Mouse (Mus musculus) spleen, postnatal 10 days (tissue): ENCODE results near the gene Kmt2e.
A peak's percentile ranks its signal among the peaks of the same experiment; 100 is the strongest.

Experiments used
- DNase-seq, 2 experiments: peaks; one replicate each; pipeline ENCODE4 v3.0.0; 2021 to 2022; ENCODE audit warnings: low spot score in 2 of 2

Kmt2e gene

DNA sequence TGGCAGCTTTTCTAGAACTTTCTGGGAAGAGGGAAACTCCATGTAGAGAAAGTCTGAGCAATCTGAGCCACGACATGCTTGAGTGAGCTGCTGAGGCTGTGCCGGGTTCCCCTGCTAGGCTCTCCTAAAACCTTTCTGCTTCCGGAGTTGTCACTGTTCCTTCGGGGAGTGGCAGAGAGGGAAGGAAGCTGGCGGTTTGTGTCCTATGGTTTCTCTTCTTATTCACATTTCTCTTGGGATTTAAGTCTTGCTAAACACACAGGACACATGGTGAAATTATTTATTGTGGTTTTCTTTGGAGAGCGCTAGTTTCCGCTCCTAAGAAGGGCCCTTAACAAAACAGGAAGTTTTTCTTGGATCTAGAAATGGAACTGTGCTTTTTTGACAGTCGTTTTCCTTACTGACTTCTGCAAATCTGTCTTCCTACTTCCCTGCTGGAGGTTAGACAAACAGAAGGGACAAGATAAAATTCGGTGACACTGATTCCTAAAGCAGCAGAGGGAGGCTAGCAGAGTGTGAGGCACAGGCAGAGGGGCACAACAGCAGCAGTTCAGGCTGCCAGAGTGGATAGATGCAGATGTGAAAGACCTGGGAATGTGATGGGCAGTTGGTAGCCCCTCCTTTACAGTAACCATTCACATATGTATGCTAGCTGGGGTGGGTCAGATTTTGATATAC, 24.1 kb upstream of the Kmt2e start:
- no peak for DNase-seq

DNA sequence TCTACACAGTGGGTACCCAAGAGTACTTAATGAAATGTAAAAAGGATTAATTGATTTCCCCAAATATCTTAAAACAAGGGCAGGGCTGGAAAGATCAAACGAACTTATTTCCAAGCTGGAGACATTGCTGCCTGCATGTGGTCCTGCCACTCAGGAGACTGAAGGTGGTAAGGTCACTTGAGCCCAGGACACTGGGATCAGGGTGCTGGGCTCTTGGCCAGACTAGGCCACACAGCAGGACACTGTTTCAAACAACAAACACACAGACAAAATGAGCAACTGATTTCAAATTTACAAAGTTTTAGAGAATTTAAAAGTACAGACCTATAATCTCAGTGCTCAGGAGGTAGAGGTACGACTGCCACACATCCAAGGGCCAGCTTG, 23.5 kb upstream of the Kmt2e start:
- DNase-seq, result no peak

DNA sequence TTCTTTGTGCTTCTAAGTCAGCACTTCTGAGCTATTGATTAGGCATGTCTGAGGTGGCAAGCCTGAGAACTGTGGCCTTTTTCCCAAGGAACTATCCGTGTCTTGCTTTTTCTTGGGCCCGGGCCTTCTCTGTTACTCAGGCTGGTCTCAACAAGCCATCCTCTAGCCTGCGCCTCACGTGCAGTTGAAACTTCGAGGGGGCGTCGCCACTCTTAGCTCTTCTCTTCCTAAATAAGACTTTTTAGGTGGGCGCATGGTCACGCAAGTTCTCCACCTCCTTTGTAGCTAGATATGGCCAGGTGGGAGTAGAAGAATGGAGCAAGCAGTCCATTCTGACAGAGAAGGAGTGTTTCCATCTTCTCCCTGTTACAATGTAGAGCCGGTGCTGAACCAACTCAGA, 22.6 kb upstream of the Kmt2e start:
- DNase-seq, result no peak

DNA sequence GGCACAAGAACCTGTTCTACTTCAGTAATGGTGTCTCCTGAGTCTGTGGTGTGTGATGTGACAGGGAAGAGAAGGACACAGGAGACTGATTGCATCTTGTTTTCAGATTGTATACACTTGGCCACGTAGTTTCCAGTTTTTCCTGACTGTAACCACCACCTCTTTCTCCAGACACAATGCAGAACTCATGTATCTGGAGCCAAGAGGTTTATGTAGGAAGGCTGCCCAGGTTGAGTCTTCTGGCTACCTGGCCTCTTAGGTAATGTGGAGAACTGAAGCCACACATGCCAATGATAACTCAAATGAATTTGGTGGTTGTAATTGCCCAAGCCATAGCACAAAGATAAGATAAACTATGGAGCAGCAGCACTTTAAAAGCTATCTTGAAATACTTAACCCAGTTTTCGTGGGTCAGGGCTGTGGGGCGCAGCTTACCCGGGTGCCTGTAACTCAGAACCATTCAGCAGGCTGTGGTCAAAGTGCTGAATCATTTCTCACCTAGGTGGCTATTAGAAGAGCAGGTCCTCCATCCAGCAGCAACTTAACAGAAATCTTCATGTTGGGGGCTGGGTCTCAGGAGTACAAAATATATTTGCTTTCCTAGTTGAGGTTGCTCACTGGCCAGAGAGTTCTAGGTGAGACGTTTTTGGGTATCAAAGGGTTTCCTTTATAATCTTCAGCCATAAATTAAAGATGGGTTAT, 21.8 kb upstream of the Kmt2e start:
- no peak for DNase-seq

DNA sequence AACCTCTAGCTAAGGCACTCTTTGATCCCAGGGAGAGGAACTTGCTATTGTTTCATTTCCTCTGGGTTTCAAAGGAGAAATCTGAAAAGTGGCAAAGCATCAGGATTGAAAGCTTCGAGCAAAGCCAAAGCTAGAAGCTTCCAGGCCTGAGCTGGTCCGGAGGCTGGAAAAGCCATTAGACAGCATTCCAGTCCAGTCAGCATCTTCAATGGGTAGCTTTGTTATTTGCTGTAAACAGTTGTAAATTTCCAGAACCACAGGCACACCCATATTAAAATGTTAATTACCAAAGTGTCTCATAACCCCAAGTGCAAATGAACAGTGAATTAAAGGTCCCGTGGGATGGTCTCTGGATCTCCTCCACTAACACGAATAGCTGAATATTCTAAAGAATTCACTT, 21.2 kb upstream of the Kmt2e start:
- no peak for DNase-seq

DNA sequence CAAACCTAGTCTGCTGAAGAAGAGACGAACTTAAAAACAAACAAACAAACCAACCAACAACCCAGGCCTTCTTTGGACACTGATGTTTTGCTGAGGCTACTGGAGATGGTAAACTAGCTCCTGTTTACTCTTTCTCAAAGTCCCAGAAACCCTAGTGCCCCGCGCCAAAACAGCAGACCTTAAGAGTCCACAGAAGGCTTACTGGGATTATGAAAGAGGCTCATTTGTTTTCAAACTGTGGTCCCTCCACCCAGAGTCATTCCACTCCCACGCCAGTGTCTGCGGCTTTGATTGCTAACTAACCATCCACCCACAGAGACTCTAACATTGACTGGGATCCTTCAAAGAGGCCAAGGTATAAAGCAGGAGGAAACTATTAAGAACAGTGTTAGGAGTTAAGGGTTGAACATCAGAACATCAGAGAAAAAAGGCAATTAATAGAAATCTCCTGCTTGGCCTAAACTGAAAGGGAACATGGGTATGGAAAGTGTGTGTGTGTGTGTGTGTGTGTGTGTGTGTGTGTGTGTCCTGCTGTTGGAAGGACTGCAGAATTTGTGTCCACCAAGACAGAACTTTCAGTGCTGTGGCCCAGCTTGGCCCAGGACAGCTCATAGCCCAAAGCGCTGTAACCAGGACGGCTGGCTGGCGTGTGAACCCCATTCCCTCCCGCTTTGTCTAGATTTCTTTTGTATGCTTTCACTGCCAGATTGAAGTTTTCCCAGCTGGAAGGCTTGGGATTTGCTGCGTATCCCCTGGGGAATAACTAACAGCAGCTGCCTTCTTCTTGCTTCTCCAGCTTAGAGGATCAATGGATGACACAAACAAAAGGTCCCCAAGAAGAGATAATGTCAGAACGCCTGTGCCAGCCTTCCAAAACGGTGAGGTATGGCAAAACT, 20.4 kb upstream of the Kmt2e start:
- DNase-seq, result no peak

DNA sequence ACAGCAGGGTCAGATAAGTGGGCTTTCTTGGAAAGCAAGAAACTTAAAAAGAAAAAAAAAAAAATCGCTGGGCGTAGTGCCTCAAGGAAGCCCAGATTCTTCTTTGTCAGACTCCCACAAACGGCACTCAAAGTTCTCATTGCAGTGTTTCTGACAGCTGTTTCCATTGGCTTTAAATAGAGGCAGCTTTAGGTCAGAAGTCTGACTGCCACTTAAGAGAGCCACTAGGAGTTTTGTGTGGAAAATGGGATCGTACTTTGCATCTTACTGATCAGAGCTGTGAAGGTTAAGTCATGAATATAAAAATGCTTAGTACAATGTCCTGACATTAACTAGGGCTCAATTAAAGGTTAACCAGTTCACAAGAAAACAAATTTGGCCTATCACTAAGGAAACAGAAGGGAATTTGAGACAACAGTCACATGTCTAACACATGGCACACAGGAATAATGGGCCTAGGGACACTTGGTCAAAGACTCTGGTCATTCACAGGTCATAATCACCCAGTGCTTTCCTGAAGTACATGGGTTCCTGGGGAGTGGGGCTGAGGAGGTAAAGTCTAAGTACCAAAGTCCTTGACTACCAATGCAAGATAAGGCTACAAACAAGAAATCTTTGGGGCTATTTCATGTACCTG, 19.6 kb upstream of the Kmt2e start:
- DNase-seq, result no peak

DNA sequence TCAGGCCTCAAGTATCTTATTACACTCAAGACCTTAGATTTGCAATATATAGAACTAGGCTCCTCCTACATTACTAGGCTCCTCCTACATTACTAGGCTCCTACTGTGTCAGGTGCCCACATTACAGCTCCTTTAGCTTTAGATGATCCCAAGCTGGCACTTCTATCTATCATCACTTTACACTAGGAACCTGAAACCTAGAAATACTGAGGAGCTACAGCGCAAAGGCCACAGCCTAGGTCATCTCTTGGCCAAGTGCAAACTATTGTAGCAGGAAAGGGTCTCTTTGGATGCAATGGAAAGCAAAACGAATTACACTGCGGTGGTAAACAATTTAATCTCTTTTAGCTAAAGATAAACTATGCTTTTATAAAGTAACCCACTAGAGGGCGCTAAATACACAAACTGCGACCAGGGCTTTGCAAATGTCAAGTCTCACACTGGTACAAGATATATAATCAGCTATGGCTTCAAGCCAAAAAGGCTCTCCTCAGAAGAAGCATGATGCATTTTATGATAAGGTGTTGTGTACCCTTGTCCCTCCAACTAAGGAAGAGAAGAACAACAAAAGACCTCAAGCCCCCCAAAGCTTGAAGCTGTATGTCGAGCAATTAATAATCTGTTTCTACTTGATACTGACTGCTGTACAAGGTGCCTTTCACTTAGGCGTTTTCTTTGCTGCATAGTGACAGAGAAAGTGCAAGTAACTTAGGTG, 18.5 kb upstream of the Kmt2e start:
- no peak for DNase-seq

DNA sequence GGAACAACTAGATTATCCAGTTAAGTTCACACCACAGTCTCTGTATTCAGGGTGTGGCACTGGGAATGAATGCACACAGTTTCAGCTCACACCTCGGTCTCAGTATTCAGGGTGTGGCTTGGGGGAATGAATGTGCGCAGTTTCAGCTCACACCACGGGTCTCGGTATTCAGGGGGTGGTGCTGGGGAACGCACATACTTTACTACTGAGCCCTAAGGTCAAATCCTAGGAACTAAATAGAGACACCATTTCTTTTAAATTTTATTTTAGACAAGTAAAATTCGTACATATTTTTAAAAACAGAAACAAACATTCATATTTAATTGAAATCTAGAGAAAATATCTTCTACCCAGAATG, 18.0 kb upstream of the Kmt2e start:
- DNase-seq, result no peak

DNA sequence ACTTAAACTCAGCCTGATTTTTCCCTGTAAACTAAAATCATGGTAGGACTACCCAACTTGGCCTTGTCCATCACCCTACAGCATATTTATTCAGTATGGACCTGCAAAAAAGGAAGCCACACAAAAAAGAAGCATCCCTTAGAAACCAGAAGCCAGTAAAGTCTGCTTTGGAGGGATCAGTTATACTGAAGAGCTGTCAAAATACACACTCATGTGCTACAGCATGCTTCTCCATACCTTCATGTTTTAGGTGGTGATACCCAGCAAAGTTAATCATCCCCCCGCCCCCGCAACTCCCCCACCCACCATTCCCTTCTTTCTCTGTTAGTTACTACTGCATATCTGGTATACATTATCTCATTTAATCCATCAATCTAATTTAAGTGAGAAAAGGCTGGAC, 16.5 kb upstream of the Kmt2e start:
- no peak for DNase-seq

DNA sequence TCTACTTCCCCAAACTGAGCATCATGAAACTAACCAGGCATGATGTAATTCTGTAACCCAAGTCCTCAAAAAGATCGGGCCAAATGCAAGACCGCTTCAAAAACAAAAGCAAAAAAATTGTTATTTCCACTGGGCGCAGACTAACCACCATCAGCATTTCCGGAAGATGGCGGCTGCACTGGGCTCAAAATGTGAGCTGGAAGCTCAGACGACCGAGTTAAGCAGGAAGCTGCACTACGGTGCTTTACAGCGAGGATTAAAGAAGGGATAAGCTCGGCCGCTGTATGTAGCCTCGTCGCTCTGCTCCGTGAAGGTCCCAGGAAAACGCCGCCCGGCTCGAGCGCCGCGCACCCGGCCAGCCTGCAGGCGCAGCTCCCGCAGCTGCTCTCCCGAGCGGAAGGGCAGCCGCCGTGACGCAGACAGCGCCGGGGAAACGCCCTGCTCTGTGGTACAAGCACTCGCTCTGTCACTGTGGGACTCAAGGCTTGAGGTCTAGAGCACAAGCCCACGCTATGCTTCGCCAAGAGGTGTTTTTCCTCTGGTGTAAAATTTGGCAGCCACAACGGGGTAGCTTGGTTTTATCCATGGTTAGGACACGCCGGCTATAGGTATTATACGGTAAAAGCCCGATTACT, 16.0 kb upstream of the Kmt2e start:
- peak; percentile 80 to 89 for DNase-seq

DNA sequence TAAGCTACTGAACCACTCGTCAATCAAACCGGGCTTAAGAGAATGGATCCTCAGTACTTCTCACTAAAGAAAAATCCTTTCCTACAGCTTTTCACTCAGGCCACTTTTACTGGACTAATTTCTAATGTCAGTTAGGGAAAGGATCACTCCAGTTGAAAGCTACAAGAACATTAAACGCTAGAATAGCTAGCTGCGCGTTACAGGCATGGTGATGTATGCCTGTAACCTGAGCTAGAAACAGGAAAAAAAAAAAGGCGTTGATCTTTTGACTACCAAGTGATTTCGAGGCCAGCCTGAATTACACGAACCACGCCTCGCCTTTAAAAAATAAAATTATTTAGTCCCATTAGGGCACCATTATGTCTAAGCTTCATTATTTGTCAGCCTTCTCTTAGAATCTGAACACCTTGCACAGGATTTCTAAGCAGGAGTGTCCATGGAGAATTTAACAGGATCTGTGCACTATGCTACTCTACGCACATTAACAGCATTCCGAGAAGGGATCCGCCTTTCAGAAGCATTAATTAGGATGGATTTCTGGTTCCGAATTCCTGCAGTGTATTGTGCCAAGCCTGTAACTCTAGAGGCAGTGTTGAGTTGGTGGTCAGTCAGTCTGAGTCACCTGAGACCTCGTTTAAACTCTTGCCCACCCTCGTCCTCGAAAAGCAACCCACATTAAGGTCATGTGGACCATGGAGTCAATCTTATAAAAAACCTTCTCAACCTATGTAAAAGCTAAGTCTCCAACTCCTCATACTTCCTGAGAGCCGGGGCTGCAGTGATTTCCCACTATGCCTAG, 15.2 kb upstream of the Kmt2e start:
- DNase-seq, result no peak

DNA sequence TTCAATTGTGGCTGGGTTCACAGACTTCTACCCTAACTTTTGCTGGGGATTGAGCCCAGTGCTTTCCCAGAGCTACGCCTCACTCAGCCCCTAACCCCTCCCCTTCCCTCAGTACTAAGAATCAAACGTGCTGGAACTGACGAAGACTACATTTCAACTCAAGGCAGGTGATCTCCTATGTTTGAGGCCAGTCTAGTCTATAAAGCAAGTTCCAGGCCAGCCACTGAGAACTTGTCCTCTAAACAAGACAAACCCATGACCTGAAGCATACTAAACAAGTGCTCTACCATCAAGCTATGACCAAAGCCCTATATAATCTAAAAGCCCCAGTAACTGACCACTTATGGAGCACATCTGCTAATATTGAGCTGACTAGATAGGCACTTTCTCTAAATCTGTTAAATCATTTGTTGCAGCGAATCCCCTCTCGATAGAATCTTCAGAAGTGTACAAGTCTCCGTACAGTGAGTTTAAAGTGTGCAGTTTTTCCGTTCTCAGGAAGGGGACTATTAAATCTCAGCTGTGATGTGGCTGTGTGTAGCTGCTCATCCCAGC, 14.5 kb upstream of the Kmt2e start:
- no peak for DNase-seq

DNA sequence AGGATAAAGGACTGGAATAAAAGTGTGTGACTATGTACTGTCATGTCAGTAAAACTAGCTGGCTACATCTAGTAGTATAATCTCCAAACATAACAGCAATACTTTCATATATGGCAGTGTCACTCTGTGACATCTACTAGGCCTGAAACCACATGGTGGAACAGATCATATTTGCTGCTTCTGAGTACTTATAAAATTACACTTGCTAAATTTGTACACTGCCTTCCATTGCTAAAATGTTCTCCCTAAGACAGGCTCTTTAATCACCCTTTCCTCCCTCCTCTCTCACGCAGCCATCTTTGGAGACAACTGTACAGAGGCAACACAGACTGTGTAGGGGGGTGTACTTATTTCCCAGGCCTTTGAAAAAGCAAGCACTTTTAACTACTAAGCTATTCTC, 13.8 kb upstream of the Kmt2e start:
- DNase-seq, result no peak

DNA sequence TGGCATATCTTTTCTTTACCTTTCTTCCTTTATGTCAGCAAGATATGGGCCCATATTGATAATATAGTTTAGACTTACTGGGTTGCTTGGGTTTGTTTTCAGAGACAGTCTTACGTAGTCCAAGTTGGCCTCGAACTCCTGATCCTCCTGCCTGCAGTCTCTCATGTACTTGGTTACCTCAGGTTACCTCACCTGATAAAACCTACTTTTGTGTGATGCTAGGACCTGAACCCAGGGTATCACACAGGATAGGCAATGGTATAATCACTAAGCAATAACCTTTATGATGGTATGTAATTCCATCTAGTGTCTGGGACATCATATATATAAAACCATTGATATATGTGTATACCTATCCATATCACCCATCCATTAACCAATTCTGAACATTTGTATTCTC, 12.8 kb upstream of the Kmt2e start:
- no peak for DNase-seq

DNA sequence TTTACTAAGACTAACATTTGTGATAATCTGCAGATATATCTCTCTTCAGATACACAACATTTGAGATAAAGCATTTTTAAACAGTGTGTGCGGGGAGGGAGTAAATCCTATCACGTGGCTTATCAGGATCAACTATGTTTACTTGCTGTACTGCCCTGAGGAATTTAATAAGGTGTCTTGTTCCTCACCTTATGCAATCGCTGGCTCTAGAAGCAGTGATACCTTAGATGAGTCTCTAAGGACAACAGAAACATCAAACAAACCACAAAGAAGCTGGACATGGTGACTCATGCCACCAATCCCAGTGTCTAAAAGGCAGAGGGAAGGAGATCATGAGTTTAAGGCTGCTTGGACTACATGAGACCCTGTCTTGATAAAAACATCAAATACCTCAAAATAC, 11.2 kb upstream of the Kmt2e start:
- no peak for DNase-seq

DNA sequence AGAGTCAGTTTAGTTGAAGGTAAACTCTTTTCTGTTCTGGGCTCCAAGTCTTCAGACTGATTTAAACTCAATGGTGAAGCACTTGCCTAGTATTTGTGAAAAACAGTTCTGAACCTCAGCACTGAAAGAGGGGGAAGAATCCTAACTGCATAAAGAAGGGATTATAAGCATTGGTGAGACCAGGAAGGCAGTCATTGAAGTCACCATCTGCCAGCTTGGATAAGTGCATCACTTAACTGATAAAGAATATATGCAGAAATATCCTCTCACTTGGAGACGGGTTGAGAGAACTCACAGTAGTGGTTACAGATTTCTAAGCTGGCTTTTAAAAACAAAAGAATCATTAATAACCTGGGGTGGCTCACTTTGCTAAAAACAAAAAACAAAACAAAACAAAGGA, 6.7 kb upstream of the Kmt2e start:
- DNase-seq, result no peak

DNA sequence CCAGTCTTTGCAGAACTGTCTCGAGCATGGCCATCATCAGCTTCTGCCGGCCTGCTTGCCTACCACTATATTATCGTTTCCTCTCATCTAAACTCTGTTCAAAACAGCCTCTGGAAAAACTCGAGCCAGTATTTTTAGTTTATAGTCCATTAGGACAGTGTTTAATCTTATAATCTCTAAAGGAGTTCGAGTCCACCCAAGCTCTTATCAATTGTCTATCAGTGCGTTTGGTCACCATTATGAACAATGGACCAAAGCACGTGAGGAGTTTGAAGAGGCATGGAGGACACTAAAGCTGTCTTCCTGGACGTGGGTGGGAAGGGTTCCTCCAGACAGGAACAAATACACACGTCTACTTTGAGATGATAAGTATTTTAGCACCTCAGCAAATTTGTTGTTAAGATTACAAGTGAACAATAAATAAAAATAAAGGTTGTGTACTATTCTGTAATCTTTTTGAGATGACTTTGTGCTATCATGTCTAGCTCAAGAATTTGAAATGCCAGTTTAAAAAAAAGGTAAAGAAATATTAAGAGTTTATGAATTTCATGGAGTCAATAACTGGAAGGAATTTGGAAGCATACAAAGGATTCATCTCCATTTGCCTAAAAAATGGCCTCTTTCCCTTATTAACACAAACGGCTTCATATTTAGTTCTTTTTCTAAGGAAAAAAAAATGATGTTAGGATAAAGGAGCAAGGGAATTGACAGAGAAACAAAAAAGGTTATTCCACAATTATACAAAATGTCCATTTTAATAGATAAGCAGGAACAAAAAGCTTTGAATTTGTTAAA, 3.0 kb upstream of the Kmt2e start:
- no peak for DNase-seq

DNA sequence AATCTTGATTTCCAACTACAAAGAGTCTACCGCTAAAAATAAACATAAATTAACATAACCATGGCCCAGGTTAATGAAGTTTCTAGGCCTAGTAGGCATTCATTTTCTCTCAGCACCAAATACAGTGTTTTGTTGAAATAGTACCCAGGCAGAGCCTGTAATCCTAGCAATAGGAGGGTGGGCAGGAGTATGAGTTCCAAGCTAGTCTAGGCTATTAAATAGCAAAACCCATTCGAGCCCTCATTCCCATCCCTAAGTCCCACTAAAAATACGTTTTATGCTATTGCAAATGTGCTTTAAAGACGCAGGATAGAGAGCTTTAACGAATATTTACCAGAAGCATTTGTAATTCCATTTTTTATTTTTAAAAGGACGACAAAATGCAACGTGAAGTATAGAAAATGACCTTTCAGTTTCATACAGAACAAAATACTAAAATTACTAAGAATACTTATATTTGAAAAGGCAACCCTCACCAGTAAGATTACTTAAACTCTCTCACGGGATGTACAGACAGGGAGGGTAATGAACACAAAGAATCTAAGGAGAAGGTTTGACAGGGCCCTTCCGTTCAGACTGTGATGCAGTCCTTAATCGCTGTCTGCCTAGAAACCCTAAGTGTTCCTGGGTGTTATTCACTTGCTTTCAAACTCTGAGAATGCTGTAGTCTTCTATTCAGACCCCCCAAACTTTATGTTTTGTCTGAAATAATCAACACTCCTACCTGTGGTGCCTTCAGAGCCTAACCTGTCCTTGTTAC, 2.1 kb upstream of the Kmt2e start:
- DNase-seq, result no peak
